Mouse (Mus musculus) erythroblast, embryonic 14.5 days (primary cell): Measurements from ENCODE around the gene Aebp1. TPM values are rescaled to one million over a fixed set of nuclear protein-coding genes. Genes with fewer than 3 reads are reported as not detected.
"Not testable (repeated sequence)": the region's sequence is repeated elsewhere in the genome, so short reads cannot be mapped to it uniquely, and the experiment has no call there.

Experiments
- H3K27me3 ChIP-seq: 2 replicates; pipeline ENCODE4 v1.6.1; 2012; ENCODE audit warnings: inconsistent platforms; ENCODE audit not compliant: control insufficient read depth
- H3K36me3 ChIP-seq: 2 replicates; pipeline ENCODE4 v1.6.1; 2012; ENCODE audit warnings: mild to moderate bottlenecking, inconsistent platforms; ENCODE audit not compliant: control insufficient read depth
- H3K4me1 ChIP-seq: 2 replicates; pipeline ENCODE4 v1.6.1; 2012; ENCODE audit warnings: inconsistent platforms; ENCODE audit not compliant: control insufficient read depth
- H3K4me3 ChIP-seq: replicated peaks from 2 replicates; pipeline ENCODE3; 2012; ENCODE audit warnings: moderate library complexity, mild to moderate bottlenecking, inconsistent platforms
- H3K9me3 ChIP-seq: 2 replicates; pipeline ENCODE4 v1.6.1; 2012; ENCODE audit warnings: low read length, inconsistent platforms, mixed read lengths; ENCODE audit not compliant: control insufficient read depth
- GATA1 ChIP-seq: IDR thresholded peaks from 2 replicates; pipeline ENCODE4 v1.6.1; 2012; ENCODE audit warnings: low read length, inconsistent platforms, mixed read lengths
- TAL1 ChIP-seq: IDR thresholded peaks from 3 replicates; pipeline ENCODE4 v1.6.1; 2012; ENCODE audit warnings: low read length, inconsistent platforms, mixed read lengths
- polyA plus RNA-seq: library from polyadenylated mRNA; stranded (reverse); fragments of >175 nt; gene quantifications from 2 replicates; pipeline ENCODE4 v1.2.3, GENCODE M21; 2012

Gene Aebp1
- polyA plus RNA-seq, 1 experiment: 0.02 TPM

DNA sequence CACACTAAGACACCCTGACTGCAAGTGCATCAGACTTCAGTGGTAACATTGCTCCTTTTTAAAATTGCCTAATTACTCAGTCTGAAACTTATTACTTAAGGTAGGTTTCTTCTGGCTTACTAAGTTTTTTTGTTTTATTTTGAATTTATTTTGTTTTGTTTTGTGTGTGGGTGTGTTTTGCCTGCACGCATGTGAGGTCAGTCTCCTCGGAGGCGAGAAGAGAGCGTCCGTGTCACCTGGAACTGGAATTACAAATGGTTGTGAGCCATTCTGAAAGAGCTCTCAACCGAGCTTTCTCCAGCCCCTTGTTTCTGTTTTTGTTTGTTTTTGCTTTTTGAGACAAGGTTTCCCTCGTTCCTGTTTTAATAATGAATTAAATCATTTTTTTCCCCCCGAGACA, 16.9 kb downstream of the Aebp1 start:
- TF ChIP-seq GATA1 (no peak), TAL1 (no peak)
- no peaks in the 10 kb centered on the region for H3K9me3 ChIP-seq
- peak overlapping the region; percentile 92 for H3K4me3 ChIP-seq
- peaks cover 33% of the 10 kb centered on the region for H3K36me3 ChIP-seq
- peaks cover 42% of the 10 kb centered on the region for H3K4me1 ChIP-seq
- no peaks in the 10 kb centered on the region for H3K27me3 ChIP-seq

DNA sequence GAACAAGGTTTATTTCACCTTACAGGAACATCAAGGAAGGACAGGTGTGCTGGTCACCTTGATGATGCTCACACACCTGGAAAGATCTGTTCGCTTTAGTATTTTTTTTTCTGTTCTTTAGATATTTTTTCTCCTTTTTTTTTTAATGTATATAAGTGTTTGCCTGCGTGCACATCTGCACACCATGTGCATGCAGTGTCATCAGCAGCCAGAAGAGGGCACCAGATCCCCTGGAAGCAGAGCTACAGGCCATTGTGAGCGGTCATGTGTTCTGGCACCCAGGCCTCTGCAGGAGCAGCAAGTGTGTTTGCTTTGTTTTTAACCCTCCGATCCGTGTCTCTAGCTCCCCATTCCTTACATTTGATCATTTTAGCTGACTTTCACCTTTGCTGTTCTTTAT, 18.2 kb downstream of the Aebp1 start:
- TF ChIP-seq TAL1: no peak
- no peak for TF ChIP-seq GATA1
- H3K9me3 ChIP-seq: no peaks in the 10 kb centered on the region
- peaks cover 20% of the 10 kb centered on the region for H3K36me3 ChIP-seq
- no peaks in the 10 kb centered on the region for H3K27me3 ChIP-seq
- H3K4me3 ChIP-seq: no peak overlapping the region
- peaks cover 42% of the 10 kb centered on the region for H3K4me1 ChIP-seq

GRCm38 (mm10) chr11:5882518-5882917, 20.8 kb downstream of the Aebp1 start:
- no peak overlapping the region for H3K4me3 ChIP-seq
- TF ChIP-seq TAL1 (no peak), GATA1 (no peak)

GRCm38 (mm10) chr11:5886187-5886586, 24.4 kb downstream of the Aebp1 start:
- no peak for TF ChIP-seq GATA1
- no peak for TF ChIP-seq TAL1
- H3K36me3 ChIP-seq: no peaks in the 10 kb centered on the region
- H3K4me3 ChIP-seq: no peak overlapping the region
- H3K9me3 ChIP-seq: no peaks in the 10 kb centered on the region
- H3K4me1 ChIP-seq: peaks cover 5% of the 10 kb centered on the region; the same call in 1 of the 2 replicates
- no peaks in the 10 kb centered on the region for H3K27me3 ChIP-seq

More at GRCm38 (mm10) chr11:5882518-5882917, 20.8 kb downstream of the Aebp1 start:
- H3K27me3 ChIP-seq: no peaks in the 10 kb centered on the region
- H3K4me1 ChIP-seq: peaks cover 25% of the 10 kb centered on the region
- H3K36me3 ChIP-seq: no peaks in the 10 kb centered on the region
- no peaks in the 10 kb centered on the region for H3K9me3 ChIP-seq

DNA sequence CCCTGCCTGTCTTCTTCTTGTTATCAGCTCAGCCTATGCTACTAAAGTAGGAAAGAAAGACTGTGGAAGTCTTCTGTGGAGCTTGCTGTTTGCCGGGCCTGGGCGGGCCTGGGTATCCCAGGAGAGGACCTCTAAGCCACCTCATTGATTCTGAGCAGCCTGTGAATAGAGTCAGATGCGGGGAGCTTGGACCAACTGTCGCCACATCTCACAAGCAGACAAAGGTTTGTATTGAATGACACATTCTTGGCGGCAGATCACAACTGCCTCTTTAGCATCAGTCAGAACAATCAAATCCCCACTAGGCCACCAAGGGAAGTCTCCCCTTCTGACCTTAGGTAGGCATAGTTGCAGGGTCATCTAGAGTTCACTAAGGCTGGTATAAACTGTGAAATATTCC, 25.5 kb downstream of the Aebp1 start:
- no peaks in the 10 kb centered on the region for H3K27me3 ChIP-seq
- no peak for TF ChIP-seq TAL1
- no peak for TF ChIP-seq GATA1
- H3K4me3 ChIP-seq: no peak overlapping the region
- H3K36me3 ChIP-seq: no peaks in the 10 kb centered on the region
- peaks cover 12% of the 10 kb centered on the region for H3K4me1 ChIP-seq
- H3K9me3 ChIP-seq: no peaks in the 10 kb centered on the region

GRCm38 (mm10) chr11:5888563-5888962, 26.8 kb downstream of the Aebp1 start:
- H3K4me1 ChIP-seq: peaks cover 20% of the 10 kb centered on the region
- H3K9me3 ChIP-seq, H3K27me3 ChIP-seq, H3K36me3 ChIP-seq, H3K4me3 ChIP-seq: not testable (repeated sequence)

- no peaks in the 10 kb centered on the region for H3K9me3 ChIP-seq
- H3K27me3 ChIP-seq: peaks cover 17% of the 10 kb centered on the region
- peaks cover 36% of the 10 kb centered on the region for H3K4me1 ChIP-seq
- TF ChIP-seq TAL1 (no peak), GATA1 (no peak)
- H3K36me3 ChIP-seq: no peaks in the 10 kb centered on the region
- H3K4me3 ChIP-seq: no peak overlapping the region
These were observed 30.4 kb downstream of the Aebp1 start for GRCm38 (mm10) chr11:5892151-5892591.

DNA sequence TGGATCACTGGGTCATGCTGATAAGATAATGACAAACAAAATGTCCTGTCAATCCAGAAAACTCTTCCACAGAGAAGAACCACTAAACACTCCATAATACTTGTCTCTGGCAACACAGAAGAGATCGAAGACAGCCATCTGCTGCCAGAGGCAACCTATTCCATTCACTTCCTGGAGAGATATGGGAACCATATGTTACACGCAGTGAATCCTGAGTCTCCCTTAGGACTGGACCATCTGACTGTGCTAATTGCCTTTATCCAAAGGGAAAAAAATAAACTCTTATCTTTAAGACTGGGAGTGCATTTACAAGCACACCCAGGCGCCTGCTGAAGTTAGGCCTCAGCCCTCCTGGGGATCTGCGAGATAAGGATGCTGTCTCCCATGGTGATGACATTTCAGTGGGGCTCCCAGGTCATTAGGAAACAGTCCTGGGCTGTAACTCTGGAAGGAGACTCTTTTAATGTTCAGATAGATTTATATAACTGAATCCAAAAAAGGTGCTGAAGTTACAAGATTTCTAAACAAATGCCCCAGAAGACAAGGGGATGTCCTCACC, 31.1 kb downstream of the Aebp1 start:
- no peaks in the 10 kb centered on the region for H3K9me3 ChIP-seq
- no peak overlapping the region for H3K4me3 ChIP-seq
- TF ChIP-seq GATA1 (peak; percentile 38; the same call in 1 of the 2 replicates), TAL1 (no peak)
- H3K36me3 ChIP-seq: no peaks in the 10 kb centered on the region
- peaks cover 24% of the 10 kb centered on the region for H3K27me3 ChIP-seq
- H3K4me1 ChIP-seq: peaks cover 43% of the 10 kb centered on the region

GRCm38 (mm10) chr11:5893807-5894206, 32.1 kb downstream of the Aebp1 start:
- Histone ChIP-seq H3K36me3 (no peaks in the 10 kb centered on the region), H3K27me3 (peaks cover 33% of the 10 kb centered on the region), H3K9me3 (no peaks in the 10 kb centered on the region), H3K4me1 (peaks cover 52% of the 10 kb centered on the region), H3K4me3 (no peak overlapping the region)
- TF ChIP-seq GATA1: no peak
- no peak for TF ChIP-seq TAL1

GRCm38 (mm10) chr11:5897230-5897629, 35.5 kb downstream of the Aebp1 start:
- Histone ChIP-seq H3K27me3 (peaks cover 65% of the 10 kb centered on the region), H3K4me1 (peaks cover 51% of the 10 kb centered on the region), H3K36me3 (no peaks in the 10 kb centered on the region), H3K4me3 (no peak overlapping the region), H3K9me3 (no peaks in the 10 kb centered on the region)
- TF ChIP-seq GATA1 (no peak), TAL1 (no peak)
